Mouse (Mus musculus) ES-Bruce4 (cell line): ENCODE data around the gene Hnrnpu. TPM values are rescaled to one million over a fixed set of nuclear protein-coding genes. Genes with fewer than 3 reads are reported as not detected.
A peak's percentile ranks its signal among the peaks of the same experiment; 100 is the strongest.

Experiments
- H3K27ac ChIP-seq: 2 replicates; pipeline ENCODE4 v1.5.1; 2012; ENCODE audit warnings: low read length, inconsistent platforms; ENCODE audit not compliant: insufficient read depth
- H3K27me3 ChIP-seq: 2 replicates; pipeline ENCODE4 v1.6.1; 2012; ENCODE audit warnings: mild to moderate bottlenecking, low read length, inconsistent platforms; ENCODE audit not compliant: control insufficient read depth, poor library complexity, insufficient read depth, severe bottlenecking
- H3K36me3 ChIP-seq: 2 replicates; pipeline ENCODE4 v1.6.1; 2012; ENCODE audit warnings: inconsistent platforms, mild to moderate bottlenecking, low read length, moderate library complexity; ENCODE audit not compliant: control insufficient read depth, poor library complexity, insufficient read depth, severe bottlenecking
- H3K4me1 ChIP-seq: one replicate; pipeline ENCODE4 v1.8.1; 2011; ENCODE audit warnings: low read length; ENCODE audit not compliant: control insufficient read depth, insufficient read depth
- H3K4me3 ChIP-seq: 2 replicates; pipeline ENCODE4 v1.5.1; 2011; ENCODE audit warnings: low read depth, mild to moderate bottlenecking, low read length
- H3K9ac ChIP-seq: 2 replicates; pipeline ENCODE4 v1.6.1; 2012; ENCODE audit warnings: low read depth, mild to moderate bottlenecking, inconsistent platforms; ENCODE audit not compliant: poor library complexity, severe bottlenecking
- H3K9me3 ChIP-seq: replicated peaks from 2 replicates; pipeline ENCODE4 v1.6.1; 2012; ENCODE audit warnings: mild to moderate bottlenecking, low read length, inconsistent platforms; ENCODE audit not compliant: control insufficient read depth, poor library complexity, insufficient read depth, severe bottlenecking
- CTCF ChIP-seq: IDR thresholded peaks from one replicate; pipeline ENCODE4 v1.8.1; 2011; ENCODE audit warnings: low read depth, low read length
- EP300 ChIP-seq: IDR thresholded peaks from 2 replicates; pipeline ENCODE4 v1.6.1; 2011; ENCODE audit warnings: low read depth, low read length; ENCODE audit not compliant: insufficient read depth
- POLR2A ChIP-seq: IDR thresholded peaks from one replicate; pipeline ENCODE4 v1.8.1; 2011; ENCODE audit warnings: low read length; ENCODE audit not compliant: insufficient read depth
- polyA plus RNA-seq: library from polyadenylated mRNA; stranded (reverse); fragments of >200 nt; gene quantifications from 2 replicates; pipeline ENCODE4 v1.2.4, GENCODE M21; 2011; ENCODE audit warnings: low read depth; ENCODE audit not compliant: missing spikeins, insufficient read depth, insufficient read length

The Hnrnpu gene
- polyA plus RNA-seq: 1,120 and 1,155 TPM in 2 replicates

DNA sequence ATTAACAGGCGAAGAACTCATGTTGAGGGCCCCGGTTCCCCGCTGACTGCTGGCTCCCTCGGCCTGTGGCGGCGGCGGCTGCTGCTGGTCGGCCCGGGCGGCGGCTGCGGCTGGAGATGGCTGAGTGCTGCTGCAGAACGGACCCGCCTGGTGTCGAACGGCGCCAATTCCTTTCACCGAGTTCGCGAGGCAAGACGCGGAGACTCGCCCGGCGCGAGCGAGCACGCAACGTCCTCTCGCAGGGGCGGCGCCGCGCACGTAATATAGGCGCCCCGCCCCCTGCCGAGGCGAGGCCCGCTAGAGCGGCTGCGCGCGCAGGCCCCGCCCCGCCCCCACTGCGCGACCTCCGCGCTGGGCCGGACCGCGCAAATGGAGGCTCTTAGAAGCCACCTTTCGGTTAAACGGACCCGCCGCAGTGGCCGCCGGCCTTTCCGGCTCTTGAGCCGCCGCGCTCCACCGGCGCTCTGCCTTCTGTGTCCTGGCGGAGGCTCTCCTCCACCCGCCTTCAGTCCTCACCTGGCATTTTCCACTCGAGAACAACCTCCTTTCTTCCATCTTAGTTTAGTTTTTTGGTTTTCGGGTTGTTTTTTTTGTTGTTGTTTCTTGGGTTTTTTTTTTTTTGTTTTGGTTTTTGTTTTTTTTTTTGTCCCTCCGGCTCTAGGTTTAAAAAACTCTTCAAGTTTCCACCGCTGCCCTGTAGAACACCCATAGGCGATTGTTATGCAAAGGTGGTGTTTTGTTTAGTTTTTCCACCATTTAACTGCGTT lies at the start of gene Hnrnpu:
TSS of gene Hnrnpu (minus strand) at position 247 of the 767 bp plus-strand sequence.
- Histone ChIP-seq H3K27me3 (no peaks in the 10 kb centered on the region), H3K27ac (peak within 1 kb of the TSS; percentile 100), H3K4me3 (peak within 1 kb of the TSS; percentile 87), H3K9ac (peak within 1 kb of the TSS; percentile 98), H3K4me1 (no peaks in the 10 kb centered on the region), H3K9me3 (no peaks in the 10 kb centered on the region), H3K36me3 (peaks cover 38% of the 10 kb centered on the region)
- TF ChIP-seq POLR2A: peak; percentile 87
- TF ChIP-seq CTCF: no peak

DNA sequence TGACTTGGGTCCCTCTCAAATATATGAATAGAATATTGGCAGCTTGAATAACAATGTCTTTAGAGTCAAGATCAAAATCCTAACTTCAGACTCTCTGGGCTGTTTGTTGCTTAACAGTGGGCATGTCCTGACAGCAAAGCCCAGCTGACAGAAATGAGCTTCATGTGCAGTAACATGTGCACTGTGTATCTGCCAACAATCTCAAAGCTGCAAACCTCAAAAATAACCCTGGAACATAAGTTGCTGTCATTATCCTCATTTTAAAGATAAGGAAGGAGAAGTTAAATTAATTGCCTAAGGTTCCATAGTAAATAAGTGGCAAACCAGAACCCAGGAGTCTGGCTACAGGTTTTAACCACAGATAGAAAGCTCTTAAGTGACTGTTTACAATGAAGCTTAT lies 44.6 kb upstream of the Hnrnpu start:
- no peaks in the 10 kb centered on the region for H3K9me3 ChIP-seq
- no peak overlapping the region for H3K4me3 ChIP-seq
- H3K36me3 ChIP-seq: no peaks in the 10 kb centered on the region
- H3K27me3 ChIP-seq: no peaks in the 10 kb centered on the region
- TF ChIP-seq CTCF (no peak), EP300 (no peak), POLR2A (no peak)
- no peak overlapping the region for H3K27ac ChIP-seq
- H3K9ac ChIP-seq: no peak overlapping the region
- H3K4me1 ChIP-seq: no peaks in the 10 kb centered on the region

DNA sequence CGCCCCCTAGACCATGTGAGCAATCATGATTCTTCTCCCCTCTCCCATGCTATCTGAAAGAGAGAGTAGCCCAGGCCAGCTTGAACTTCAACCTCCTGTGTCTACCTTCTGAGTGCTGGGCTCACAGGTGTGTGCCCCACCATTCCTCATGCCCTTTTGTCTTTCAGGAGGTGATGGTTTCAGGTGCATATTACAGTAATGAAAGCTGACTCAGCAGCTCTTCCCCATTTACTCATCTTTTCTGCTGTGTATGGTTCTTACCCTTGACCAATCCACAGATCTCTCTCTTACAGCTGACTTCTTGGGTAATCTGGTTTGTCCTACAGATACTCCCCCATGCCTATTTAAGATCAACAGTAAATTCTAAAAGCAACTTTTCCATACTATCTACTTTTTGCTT lies 41.6 kb upstream of the Hnrnpu start:
- no peak overlapping the region for H3K27ac ChIP-seq
- no peaks in the 10 kb centered on the region for H3K27me3 ChIP-seq
- H3K36me3 ChIP-seq: no peaks in the 10 kb centered on the region
- H3K9me3 ChIP-seq: no peaks in the 10 kb centered on the region
- H3K4me3 ChIP-seq: no peak overlapping the region
- H3K9ac ChIP-seq: no peak overlapping the region
- TF ChIP-seq CTCF (no peak), POLR2A (no peak), EP300 (no peak)
- no peaks in the 10 kb centered on the region for H3K4me1 ChIP-seq

DNA sequence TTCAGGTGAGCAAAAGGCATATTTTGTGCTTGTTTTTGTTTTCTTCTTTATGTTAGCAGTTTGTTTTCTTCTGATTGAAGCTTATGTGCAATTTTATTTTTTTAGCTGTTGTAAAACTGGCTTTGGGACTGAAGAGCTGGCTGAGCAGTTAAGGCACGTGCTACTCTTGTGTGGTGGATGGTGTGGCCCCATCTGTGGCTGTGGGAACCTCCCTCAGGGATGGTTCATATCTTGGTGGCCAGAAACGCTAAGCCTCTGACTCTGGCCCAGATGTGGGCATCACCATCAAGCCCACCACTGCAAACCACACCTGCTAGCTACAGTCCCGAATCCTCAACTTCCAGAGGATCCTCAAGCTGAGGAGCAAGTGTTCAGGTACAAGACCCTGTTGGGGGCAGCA lies 40.5 kb upstream of the Hnrnpu start:
- H3K9me3 ChIP-seq: no peaks in the 10 kb centered on the region
- H3K9ac ChIP-seq: no peak overlapping the region
- H3K4me1 ChIP-seq: no peaks in the 10 kb centered on the region
- TF ChIP-seq POLR2A (no peak), EP300 (no peak), CTCF (no peak)
- no peaks in the 10 kb centered on the region for H3K36me3 ChIP-seq
- no peak overlapping the region for H3K27ac ChIP-seq
- H3K4me3 ChIP-seq: no peak overlapping the region
- no peaks in the 10 kb centered on the region for H3K27me3 ChIP-seq

DNA sequence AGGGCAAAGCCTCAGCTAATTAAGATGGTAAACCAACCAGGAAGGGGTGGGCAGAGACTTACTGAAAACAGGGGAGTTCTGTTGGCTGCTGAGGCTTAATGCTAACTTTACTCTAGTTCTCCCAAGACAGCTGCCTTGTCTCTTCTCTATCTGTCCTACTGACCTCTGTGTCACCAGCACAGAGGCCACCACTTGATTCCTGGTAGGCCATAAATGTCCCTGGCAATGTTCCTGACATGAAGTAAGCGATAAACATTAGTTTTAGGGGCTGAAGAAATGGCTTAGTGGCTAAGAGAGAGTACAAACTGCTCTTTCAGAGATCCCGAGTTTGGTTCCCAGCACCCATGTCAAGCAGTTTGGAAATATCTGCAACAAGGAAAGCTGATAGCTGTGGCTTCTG lies 39.3 kb upstream of the Hnrnpu start:
- Histone ChIP-seq H3K9ac (no peak overlapping the region), H3K27me3 (no peaks in the 10 kb centered on the region), H3K9me3 (no peaks in the 10 kb centered on the region), H3K4me1 (no peaks in the 10 kb centered on the region), H3K4me3 (no peak overlapping the region), H3K36me3 (no peaks in the 10 kb centered on the region), H3K27ac (no peak overlapping the region)
- TF ChIP-seq POLR2A (no peak), CTCF (no peak), EP300 (no peak)

DNA sequence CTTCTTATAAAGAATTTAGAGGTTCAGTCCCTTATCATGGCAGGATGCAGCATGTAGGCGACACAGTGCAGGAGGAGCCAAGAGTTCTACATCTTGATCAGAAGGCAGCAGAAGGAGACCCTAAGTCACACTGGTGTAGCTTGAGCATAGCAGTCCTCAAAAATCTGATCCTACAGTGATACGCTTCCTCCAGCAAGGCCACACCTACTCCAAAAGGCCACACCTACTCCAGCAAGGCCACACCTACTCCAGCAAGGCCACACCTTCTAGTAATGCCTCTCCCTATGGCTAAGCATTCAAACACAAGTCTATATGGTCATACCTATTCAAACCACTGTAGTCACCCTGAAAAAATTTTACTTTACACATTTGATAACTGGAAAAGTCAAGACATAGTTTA lies 38.5 kb upstream of the Hnrnpu start:
- H3K9ac ChIP-seq: no peak overlapping the region
- no peaks in the 10 kb centered on the region for H3K36me3 ChIP-seq
- TF ChIP-seq EP300 (no peak), POLR2A (no peak), CTCF (no peak)
- no peak overlapping the region for H3K4me3 ChIP-seq
- no peaks in the 10 kb centered on the region for H3K4me1 ChIP-seq
- H3K27me3 ChIP-seq: no peaks in the 10 kb centered on the region
- 0 out of 2 replicates have a peak overlapping the region, but pooled peaks have one; percentile 54 for H3K27ac ChIP-seq
- no peaks in the 10 kb centered on the region for H3K9me3 ChIP-seq
